Mouse (Mus musculus): Measurements from ENCODE around the gene Fubp3.

GRCm38 (mm10) chr2:31609859-31610261, 37.4 kb downstream of the Fubp3 start:
- TF ChIP-seq CTCF (IDR thresholded peaks at IDR 0.05; ENCODE audit: extremely low read depth, insufficient read depth, insufficient read length, insufficient replicate concordance) (no peak), POLR2A (IDR thresholded peaks at IDR 0.05; ENCODE audit: low read depth, low read length) (no peak)

Data from spleen, adult 2 months (tissue).